Mouse (Mus musculus) right cerebral cortex, postnatal 14 days (tissue): ENCODE measurements around the gene Npc2.

ENCODE experiments used
- DNase-seq: peaks from one replicate; pipeline ENCODE4 v3.0.0; 2022

Gene Npc2

GRCm38 (mm10) chr12:84776229-84776628 is 3.3 kb upstream of the Npc2 start:
- DNase-seq, result no peak

- no peak for DNase-seq
These were observed 1.4 kb upstream of the Npc2 start for GRCm38 (mm10) chr12:84774376-84774775.

GRCm38 (mm10) chr12:84773476-84773875 is 524 bp upstream of the Npc2 start:
- DNase-seq, result no peak

GRCm38 (mm10) chr12:84771981-84772520 is 901 bp downstream of the Npc2 start:
- no peak for DNase-seq

GRCm38 (mm10) chr12:84769624-84770023 is 3.3 kb downstream of the Npc2 start:
- DNase-seq, result no peak

GRCm38 (mm10) chr12:84767510-84767909 is 5.4 kb downstream of the Npc2 start:
- DNase-seq, result no peak

- no peak for DNase-seq
These were observed 6.7 kb downstream of the Npc2 start for GRCm38 (mm10) chr12:84766113-84766735.

- no peak for DNase-seq
These were observed 7.4 kb downstream of the Npc2 start for GRCm38 (mm10) chr12:84765506-84765905.

GRCm38 (mm10) chr12:84764756-84765155 is 8.2 kb downstream of the Npc2 start:
- DNase-seq, result no peak

- no peak for DNase-seq
These were observed 9.3 kb downstream of the Npc2 start for GRCm38 (mm10) chr12:84763577-84764218.

- no peak for DNase-seq
These were observed 10.4 kb downstream of the Npc2 start for GRCm38 (mm10) chr12:84762532-84762931.

GRCm38 (mm10) chr12:84759063-84759462 is 13.9 kb downstream of the Npc2 start:
- DNase-seq, result no peak

GRCm38 (mm10) chr12:84756016-84756415 is 16.9 kb downstream of the Npc2 start:
- DNase-seq, result peak; percentile 31

- peak; percentile 56 for DNase-seq
These were observed 17.8 kb downstream of the Npc2 start for GRCm38 (mm10) chr12:84755008-84755695.

- DNase-seq, result peak; percentile 29
These were observed 20.6 kb downstream of the Npc2 start for GRCm38 (mm10) chr12:84752131-84752977.

GRCm38 (mm10) chr12:84750661-84751060 is 22.3 kb downstream of the Npc2 start:
- no peak for DNase-seq

GRCm38 (mm10) chr12:84748134-84748533 is 24.8 kb downstream of the Npc2 start:
- no peak for DNase-seq

GRCm38 (mm10) chr12:84745700-84746099 is 27.3 kb downstream of the Npc2 start:
- DNase-seq, result no peak

GRCm38 (mm10) chr12:84743496-84743895 is 29.5 kb downstream of the Npc2 start:
- no peak for DNase-seq

GRCm38 (mm10) chr12:84733366-84733765 is 39.6 kb downstream of the Npc2 start:
- no peak for DNase-seq

- DNase-seq, result no peak
These were observed 44.5 kb downstream of the Npc2 start for GRCm38 (mm10) chr12:84728421-84728820.

GRCm38 (mm10) chr12:84727434-84727833 is 45.5 kb downstream of the Npc2 start:
- DNase-seq, result no peak

- DNase-seq, result no peak
These were observed 46.0 kb downstream of the Npc2 start for GRCm38 (mm10) chr12:84726986-84727385.
